Mouse (Mus musculus) cerebellum, adult 8-10 months (tissue): ENCODE measurements around the gene 0610010K14Rik.

Experiments used
- DNase-seq: peaks from one replicate; pipeline ENCODE4 v3.0.0; 2022

0610010K14Rik gene

DNA sequence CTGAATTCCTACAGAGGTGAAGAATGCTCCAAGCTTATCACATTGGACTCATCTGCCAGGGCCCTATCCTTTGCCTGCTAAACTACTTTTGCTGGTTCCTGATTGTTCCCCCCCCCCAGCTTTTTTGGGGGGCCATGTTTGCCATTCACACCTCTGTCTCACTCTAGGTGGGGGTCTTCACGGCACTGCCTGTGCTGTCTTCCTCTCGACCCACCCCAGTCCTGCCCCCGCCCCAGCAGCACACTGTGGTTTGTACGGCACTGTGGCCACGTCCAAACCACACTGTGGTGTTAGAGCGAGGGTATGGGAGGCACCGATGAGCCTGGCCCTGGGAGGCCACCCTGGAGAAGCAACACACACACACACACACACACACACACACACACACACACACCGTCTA lies 3.2 kb downstream of the 0610010K14Rik start:
- no peak for DNase-seq

DNA sequence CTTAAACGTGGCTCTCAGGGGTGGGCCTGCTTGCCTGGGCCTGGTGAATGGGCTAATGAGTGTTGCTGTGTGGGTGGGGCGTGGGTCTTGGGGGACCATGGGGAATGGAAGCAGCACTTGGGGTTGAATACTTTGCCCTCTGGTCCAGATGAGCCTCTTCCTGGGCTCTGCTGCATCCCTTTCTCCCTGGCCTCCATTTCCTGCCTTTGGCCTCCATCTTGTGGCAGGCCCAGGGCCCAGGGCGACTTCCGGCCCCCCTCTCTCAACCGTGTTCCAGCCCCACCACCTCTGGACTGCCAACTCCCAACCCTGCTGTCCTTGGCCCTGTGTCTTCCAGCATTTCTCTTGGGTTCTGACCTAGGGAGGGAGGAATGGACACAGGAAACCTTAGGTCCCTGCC lies 3.7 kb downstream of the 0610010K14Rik start:
- DNase-seq: no peak

DNA sequence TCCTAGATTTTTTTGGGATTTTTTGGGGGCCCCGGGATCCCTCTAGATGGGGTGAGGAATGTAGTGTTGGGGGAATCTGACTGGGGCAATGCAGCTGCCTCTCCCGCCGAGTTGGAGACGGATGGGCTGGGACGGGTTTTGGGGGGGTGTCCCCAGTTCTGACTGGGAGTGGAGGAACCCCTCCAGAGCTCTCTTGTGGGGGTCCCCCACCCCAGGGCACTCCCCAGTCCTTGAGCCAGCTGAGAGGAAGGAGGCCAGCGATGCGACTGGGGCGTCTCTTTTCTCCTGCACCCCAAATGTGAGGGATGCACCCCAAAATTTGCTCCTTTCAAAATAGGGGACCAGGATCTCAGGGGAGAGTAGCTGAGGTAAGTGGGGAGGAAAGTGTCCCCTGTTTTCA lies 4.7 kb downstream of the 0610010K14Rik start:
- peak; percentile 61 for DNase-seq

DNA sequence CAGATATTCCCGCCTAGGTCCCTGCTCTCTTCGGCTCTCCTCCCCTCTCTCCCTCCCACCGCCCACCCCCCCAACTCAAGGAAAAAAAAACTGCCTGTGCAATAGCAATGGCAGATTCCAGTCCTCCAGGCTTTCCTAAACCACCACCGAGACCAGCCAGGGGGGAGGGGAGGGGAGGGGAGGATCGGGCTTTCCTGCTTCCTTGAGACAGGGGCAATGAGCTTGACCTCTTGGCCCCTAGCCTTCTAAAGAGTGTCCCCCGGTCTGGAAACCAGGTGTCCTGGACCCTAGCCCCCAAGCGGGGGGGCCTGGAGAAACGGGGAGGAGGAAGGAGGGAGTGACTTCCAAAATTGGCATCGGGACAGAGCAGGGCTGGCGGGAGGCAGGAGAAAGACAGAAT lies 5.2 kb downstream of the 0610010K14Rik start:
- DNase-seq: peak; percentile 79

DNA sequence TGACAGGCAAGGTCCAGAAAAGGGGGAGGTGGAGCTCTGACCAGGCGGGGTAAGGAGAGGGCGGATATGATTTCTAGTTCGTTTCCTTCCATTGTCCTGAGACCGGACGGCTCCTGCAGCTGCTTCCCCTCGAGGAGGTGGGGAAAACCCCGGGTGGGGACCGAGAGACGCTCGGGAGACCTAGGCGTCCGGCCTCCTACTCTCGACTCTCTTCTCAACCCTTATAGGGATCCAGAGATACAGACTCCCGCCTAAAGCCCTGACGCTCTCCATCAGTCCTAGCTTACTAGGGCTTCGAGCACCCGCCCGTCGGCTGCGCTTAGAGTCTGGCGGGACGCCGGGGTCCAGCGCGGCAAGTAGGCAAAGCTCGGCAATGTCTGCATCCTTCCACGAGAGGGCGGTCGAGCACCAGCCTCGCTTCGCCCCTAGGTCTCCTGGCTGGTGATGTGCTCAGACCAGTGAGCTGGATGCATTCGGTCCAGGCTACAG lies 7.4 kb downstream of the 0610010K14Rik start:
- peak; percentile 85 for DNase-seq

DNA sequence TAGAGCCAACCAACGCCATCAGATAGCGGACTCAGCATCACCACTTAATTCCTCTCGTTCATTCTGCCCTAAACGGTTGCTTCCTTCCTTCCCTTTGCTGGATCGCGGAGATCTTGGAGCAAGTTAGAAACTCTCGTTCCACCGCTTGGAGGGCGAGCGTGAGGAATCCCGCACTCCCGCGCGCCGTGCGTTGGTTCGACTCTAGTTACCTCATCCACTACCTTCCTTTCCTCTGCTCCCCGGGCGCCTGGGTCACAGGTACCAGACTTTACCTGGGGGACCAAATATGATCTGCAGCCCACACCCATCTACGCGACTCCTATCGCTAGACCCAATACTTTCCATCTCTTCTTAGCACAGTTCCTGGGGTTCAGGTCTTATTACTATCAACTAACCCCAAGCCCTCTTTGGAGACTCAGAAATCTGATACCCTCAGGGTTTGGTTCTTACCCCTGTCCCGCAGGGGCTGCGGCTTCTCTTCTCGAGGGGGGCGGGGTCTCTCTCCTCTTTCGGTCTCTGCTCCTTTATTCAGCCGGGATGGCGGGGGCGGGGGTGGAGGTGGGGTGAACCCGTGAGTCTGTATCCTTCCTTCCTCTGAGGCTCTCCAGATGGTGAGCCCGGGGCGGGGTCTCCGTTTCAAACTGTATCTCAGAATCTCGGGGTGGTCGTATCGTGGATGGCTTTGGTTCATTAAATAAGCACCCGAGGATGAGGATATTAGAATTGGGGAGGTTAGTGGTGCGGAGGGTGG lies 8.3 kb downstream of the 0610010K14Rik start, which contains the start of gene Bcl6b:
TSS of gene Bcl6b (minus strand) at position 539 of the 751 bp plus-strand sequence.
- no peak for DNase-seq

DNA sequence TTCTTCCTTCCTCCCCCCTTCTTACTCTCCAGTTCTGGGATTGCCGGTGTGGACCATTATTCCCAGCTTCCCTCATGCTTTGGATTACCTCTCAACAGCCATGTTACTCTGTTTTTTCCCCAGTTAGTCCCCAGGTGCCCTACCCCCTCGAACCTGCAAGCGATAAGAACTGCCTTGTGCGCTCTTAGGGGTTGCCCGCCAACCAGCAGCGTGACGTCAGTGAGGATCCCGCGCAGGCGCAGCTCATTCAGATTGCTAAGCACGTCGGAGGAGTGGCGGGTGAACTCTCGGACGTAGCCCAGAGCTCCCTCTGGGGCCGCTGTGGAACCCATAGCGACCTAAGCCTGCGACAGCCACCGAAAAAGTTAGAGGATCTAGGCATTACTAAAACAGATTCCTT lies 8.9 kb downstream of the 0610010K14Rik start:
- peak; percentile 84 for DNase-seq

DNA sequence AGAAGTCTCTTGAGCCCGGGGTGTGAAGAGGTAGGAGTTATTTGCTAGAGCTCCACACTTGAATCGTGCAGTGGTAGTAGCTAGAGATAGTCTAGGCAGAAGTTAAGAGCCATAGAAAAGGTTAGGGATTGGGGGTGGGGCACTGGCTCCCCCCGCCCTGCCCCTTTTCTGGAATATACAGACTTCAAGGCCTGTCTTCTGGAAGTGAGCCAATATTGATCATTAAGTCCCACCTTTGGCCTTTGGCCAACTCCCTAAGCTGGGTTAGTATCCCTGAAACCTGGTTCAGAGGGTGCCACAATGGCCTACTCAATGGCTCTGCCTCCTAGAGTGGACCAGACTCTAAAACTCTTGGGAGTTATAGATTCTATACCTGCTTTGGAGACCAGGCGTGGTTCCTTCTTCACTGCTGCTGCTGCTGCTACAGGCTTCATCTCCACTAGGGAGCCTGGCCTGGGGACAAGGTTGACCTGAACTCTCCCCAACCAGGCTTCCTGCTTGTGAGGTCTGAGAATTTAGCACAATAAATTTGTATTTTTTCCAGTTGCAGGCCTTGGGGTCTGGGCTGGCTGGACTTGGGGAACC lies 10.0 kb downstream of the 0610010K14Rik start:
- no peak for DNase-seq

DNA sequence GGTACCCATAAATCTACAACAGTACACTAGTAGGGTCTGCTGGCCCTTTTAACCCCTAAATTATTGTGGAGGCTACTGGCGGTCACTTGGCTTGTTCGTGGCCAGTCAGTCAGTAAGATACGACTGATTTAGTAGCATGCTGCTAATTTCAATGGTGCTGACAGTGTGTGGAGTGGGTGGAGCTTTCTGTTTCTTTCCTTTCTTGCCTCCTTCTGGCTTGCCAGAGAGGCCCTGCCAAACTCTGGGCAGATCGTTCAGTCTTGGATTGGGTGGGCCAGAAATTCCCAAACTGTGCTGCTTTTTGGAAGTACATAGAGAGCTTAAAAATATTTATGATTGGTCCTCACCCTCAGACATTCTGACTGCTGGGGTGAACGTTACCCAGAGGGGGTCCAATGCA lies 10.6 kb downstream of the 0610010K14Rik start:
- DNase-seq: no peak

DNA sequence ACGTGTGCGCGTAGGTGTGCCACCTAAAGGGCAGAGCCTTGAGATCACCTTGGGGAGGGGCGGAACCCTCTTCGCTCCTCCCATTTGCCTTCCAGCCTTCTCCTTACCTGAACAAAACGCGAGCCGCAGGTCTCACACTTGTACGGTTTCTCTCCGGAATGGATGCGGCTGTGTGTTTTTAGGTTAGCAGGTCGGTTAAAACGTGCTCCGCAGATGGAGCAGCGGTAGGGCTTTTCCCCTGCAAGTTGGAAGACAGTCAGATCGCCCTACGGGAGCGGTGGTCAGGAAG lies 11.2 kb downstream of the 0610010K14Rik start:
- no peak for DNase-seq

DNA sequence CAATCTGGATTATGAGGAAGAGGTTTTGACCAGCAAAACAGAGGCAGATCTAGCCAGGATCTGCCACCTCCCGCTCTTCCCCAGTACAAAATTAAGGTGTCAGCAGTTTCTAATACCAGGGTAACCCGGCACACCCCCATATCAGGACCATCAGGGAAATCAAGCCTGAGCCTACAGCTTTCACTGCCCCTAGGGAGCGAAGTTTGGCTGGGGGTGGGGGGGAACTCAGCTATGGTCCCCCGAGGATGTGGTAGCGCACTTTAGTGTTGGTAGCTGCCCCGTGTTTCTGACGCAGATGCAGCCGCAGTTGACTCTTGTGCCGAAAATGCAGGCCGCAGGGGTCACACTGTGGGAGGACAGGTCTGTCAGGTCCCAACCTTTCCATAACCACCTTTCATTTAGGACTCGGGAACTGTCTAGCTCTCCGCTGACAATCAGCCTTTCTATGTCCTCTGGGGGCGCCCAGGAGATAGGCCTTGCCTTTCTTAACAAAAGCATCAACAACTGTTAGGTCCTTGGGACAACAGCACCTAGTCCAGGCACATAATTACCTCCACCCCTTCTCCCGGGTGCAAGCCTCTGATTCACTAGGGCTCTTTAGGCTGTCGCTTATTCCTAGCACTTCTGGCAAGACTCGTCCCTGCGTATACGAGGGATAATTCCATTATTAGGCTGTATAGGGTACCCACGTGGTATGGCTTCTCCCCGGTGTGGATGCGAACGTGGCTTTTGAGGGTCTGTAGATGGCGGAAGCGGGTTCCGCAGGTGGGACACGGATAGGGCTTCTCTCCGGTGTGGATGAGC lies 11.7 kb downstream of the 0610010K14Rik start:
- DNase-seq: no peak

DNA sequence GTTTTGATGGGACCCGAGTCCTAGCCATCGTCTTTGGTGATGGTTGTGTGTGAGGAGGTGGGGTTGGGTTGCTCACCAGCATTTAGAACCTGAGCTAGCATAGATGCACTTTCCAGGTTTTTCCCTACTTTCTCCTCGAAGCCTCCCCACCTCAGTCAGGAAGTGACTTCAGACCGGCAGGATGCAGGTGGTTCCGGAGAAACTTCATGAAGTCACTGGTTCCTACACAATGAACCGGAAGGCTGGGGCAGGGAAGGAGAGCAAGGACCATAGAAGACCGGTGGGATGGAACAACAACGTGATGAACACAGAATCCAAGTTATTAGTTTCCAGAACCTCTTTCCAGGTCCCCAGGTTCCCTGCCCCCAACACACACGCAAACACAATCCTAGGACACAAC lies 14.0 kb downstream of the 0610010K14Rik start:
- no peak for DNase-seq

DNA sequence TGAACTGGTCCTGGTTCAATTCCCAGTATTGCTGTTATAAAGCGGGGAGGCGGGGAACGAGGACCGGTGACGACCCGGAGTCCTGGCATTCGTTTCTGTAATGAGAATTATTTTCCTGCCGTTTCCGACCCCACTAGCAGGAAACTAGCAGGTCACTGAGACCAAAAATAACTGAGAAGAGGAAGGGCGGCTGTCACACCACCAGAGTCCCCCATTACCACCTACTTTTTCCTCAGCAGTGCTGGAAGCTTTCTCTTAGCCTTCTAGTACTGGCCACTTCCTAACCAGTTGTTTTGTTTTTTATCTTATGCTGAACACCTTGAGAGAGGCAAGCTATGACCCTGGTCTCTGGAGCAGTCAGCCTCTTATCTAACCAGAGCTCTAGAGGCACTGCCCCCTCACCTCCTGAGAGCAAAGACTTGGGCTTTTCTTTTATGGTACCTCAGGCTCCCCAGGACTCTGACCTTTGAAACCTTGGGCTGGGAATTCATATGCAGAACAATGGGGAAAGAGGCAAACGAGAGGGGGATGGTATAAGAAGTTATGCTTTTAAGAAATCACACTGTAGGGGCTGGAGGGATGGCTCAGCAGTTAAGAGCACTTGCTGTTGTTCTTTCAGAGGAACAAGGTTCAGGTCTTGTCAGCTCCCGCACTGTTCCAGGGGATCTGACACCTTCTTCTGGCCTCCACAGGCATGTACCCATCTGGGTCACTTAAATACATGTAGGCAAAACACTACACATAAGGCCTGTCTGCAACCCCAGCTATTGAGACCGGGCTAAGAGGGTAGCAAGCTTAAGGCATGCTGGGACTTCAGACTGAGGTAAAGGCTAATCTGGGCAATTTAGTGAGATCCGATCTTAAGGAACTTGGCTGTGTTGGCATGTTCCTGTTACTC lies 15.9 kb downstream of the 0610010K14Rik start:
- peak; percentile 40 for DNase-seq

DNA sequence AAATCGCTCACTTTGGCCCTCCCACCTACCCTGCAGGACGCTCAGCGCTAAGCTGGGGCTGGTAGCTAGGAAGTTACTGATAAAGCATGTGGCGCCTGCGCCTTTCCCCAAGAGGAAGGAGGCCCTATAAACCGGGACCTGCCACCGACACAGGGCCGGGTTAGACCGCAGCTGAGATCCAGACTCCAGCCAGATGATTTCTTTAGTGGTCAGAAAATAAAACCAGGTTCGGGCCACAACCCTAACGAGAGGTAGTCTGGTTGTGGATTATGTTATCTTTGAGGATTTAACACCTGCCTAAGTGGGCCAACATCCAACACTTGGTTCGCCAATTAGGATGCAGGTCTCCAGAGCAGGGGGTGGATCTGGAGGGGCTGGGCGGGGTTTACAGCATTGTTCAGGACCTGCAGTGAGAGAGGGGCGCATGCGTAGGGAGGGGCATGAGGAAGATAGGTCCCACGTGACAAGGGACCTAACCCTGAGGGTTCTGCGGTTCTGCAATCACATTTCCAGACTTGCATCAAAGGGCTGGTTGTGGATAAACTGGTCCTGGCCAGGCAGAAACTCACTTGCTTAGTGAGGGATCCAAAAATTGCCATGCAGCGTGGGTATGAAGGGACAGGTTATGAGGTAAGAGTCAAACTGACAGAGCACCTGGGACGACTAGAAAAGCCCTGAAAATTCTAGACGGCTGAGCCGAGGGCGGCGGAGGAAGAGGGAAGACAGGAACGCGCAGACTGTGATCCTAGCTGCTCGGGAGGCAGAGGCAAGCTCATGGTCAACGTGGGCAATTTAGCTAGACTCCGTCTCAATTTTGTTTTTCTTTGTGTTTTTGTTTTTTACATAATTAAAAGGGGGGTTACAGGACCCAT lies 16.7 kb downstream of the 0610010K14Rik start, which contains the start of gene Slc16a13:
TSS of gene Slc16a13 (minus strand) at position 334 of the 872 bp plus-strand sequence.
- DNase-seq: peak; percentile 97

DNA sequence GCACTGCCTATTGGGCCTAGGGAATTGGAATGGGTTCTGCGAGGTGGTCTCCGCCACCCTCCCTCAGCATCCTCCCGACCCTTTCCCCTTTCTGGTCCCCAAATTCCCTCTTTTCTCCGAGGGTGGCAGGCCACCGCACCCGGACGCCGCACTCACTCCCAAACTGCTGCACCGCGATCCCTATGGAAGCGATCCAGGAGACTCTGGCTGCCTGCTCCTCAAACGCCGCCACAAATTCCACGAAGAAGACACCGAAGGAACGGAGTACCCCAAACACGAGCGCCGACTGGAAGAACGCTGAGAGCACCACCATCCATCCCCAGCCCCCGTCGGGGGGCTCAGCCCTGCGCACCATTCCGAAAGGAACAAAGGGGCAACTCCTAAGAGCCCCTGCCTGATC lies 17.4 kb downstream of the 0610010K14Rik start:
- DNase-seq: peak; percentile 69

DNA sequence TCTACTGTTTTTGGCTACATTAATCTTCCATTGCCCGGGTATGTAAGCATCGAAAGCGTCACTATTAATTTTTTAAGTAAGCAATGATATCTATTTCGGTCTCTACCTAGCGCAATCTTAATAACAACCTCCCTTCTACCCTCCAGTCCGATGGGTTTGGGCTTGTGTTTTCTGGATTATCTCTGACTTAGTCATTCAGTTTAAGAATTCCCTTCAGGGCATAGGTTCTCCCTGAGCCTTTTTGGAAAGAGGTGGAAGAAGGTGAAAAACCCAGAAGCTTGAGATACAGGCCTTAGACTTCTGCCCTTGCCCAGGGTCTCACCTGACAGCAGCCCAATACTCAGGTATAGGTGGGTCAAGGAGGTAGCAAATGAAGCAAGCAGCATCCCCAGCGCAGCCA lies 17.8 kb downstream of the 0610010K14Rik start:
- no peak for DNase-seq

DNA sequence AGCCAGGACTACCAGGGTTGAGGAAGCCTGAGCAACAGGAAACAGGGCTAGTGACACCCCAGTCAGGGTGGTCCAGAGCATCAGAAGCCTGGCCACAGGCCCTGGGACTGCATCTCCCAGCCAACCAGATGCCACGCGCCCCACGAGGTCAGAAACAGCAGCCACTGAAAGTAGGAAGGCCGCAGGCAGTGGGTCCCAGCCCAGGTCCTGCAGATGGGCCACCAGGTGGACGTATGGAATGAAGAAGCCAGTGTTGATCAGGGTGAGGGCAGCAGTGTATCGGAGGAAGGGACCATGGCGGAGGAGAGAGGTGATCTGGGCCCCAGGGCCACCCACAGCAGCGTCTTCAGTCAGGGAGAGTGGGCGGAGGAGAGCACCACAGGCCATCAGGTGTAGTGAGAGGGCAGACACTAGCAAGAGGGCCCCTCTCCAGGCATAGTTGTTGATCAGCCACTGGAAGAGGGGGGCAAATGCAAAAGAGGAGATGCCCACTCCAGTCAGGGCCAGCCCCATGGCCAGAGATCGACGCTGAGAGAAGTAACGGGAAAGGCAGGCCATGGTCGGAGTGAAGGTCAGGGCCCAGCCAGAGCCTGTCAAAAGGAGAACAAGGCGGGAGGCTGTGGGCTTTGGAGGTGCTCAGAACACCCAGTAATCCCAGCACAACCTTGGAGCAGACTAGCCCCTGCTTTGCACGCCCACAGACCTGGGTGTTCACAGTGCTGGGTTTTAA lies 18.8 kb downstream of the 0610010K14Rik start:
- DNase-seq: peak; percentile 38

DNA sequence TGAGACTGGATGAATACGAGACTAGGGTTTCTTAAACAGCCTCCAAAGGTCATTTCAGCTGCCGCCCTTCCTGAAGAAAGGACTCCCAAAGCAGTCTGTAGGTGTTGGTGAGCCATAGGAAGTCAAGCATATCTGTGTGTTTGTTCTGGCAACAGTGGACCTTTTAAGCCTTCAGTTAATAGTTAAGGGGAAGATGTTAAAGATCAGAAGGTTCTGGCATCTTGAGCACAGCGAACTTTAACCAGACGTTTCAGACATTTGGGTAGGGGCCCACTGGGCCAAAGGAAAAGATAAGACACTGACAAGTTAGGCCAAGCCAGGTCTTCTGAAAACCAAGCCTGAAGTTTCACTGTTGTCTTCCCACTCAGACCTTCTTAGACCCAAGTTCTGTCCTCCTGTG lies 19.7 kb downstream of the 0610010K14Rik start:
- DNase-seq: no peak

DNA sequence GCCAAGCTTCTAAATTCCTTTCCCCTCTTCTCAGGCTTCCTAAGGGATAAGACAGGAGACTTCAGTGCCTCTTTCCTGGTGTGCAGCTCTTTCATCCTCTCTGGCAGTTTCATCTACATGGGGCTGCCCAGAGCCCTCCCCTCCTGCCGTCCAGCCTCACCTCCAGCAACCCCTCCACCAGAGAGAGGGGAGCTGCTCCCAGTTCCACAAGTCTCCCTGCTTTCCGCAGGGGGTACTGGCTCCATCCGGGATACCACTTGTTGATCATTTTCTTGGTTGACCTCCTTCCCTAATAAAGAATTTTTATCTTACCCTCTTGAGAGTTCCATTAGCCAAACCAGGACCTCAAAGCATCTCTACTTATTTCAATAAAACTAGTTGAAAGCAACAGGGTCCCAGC lies 21.6 kb downstream of the 0610010K14Rik start:
- no peak for DNase-seq

DNA sequence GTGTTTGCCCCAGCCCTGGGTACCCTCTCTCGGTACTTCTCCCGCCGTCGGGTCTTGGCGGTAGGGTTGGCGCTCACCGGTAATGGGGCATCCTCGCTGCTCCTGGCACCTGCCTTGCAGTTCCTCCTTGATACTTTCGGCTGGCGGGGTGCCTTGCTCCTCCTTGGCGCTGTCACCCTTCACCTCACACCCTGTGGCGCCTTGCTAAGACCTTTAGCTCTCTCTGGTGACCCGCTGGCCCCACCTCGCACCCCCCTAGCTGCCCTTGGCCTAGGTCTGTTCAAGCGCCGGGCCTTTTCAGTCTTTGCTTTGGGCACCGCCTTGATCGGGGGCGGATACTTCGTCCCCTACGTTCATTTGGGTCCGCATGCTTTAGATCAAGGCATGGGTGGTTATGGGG lies 22.4 kb downstream of the 0610010K14Rik start:
- DNase-seq: peak; percentile 64

DNA sequence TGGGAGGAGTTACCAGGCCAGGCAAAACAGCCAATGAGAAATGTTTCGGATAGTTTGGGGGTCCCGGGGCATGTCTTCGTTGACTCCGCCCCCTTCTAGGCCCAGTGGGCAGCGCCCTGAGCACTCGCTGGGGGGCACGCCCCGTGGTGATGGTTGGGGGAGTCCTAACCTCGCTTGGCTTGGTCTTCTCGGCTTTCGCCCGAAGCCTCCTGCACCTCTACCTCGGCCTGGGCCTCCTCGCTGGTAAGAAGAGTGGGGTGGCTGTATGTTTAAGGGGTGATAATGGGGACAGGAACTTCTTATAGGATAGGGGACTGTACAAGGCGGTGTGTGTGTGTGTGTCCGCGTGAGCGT lies 22.9 kb downstream of the 0610010K14Rik start:
- no peak for DNase-seq
